Mouse (Mus musculus) MEL (cell line): ENCODE results near the gene Churc1. TPM values are rescaled to one million over a fixed set of nuclear protein-coding genes. Genes with fewer than 3 reads are reported as not detected.

ENCODE experiments used
- DNase-seq: peaks from one replicate; pipeline ENCODE4 v3.0.0; 2011; ENCODE audit warnings: low read depth, low spot score
- H3K27ac ChIP-seq: 2 replicates; pipeline ENCODE4 v1.5.1; 2012; ENCODE audit warnings: low read depth, mild to moderate bottlenecking, control low read depth, low read length, moderate library complexity; ENCODE audit not compliant: control insufficient read depth
- H3K27me3 ChIP-seq, 2 experiments: fragments of 150-350 bp in 1 of 2; sonication (generic) in 1 of 2; 2 replicates each; pipeline ENCODE4 v1.6.1; 2012; ENCODE audit warnings: low read length in 2 of 2, mild to moderate bottlenecking in 2 of 2, improper control_type of control experiment in 1 of 2, moderate library complexity in 1 of 2; ENCODE audit not compliant: insufficient read depth in 2 of 2, control insufficient read depth in 1 of 2
- H3K36me3 ChIP-seq, 2 experiments: 2 replicates each; pipeline ENCODE4 v1.6.1; 2012 to 2014; ENCODE audit warnings: low read length in 2 of 2, improper control_type of control experiment in 1 of 2, inconsistent platforms in 1 of 2, mild to moderate bottlenecking in 1 of 2; ENCODE audit not compliant: insufficient read depth in 2 of 2, control insufficient read depth in 1 of 2
- H3K4me1 ChIP-seq, 2 experiments: fragments of 150-350 bp in 1 of 2; sonication (generic) in 1 of 2; 2 replicates each; pipeline ENCODE4 v1.6.1; 2012; ENCODE audit warnings: low read length in 2 of 2, improper control_type of control experiment in 1 of 2, mild to moderate bottlenecking in 1 of 2; ENCODE audit not compliant: insufficient read depth in 2 of 2, control insufficient read depth in 1 of 2
- H3K4me3 ChIP-seq, 2 experiments: fragments of 150-350 bp in 1 of 2; sonication (generic) in 1 of 2; 2 replicates each; pipeline ENCODE4 v1.5.1; 2012; ENCODE audit warnings: low read depth in 2 of 2, low read length in 2 of 2, mild to moderate bottlenecking in 2 of 2, moderate library complexity in 2 of 2, control low read depth in 1 of 2, improper control_type of control experiment in 1 of 2; ENCODE audit not compliant: control insufficient read depth in 1 of 2, insufficient read depth in 1 of 2
- H3K79me2 ChIP-seq: 2 replicates; pipeline ENCODE4 v1.6.1; 2012; ENCODE audit warnings: mild to moderate bottlenecking, low read length, moderate library complexity; ENCODE audit not compliant: control insufficient read depth, poor library complexity, insufficient read depth
- H3K9ac ChIP-seq: 2 replicates; pipeline ENCODE4 v1.6.1; 2012; ENCODE audit warnings: low read depth, mild to moderate bottlenecking, control low read depth, low read length, moderate library complexity; ENCODE audit not compliant: control insufficient read depth, poor library complexity, severe bottlenecking
- H3K9me3 ChIP-seq: fragments of 150-350 bp; sonication (generic); replicated peaks from 2 replicates; pipeline ENCODE4 v1.6.1; 2012; ENCODE audit warnings: mild to moderate bottlenecking, low read length, improper control_type of control experiment, moderate library complexity; ENCODE audit not compliant: insufficient read depth
- BHLHE40 ChIP-seq: IDR thresholded peaks from 2 replicates; pipeline ENCODE4 v1.6.1; 2012; ENCODE audit warnings: low read depth, mild to moderate bottlenecking, inconsistent platforms, low read length, improper control_type of control experiment, borderline replicate concordance
- CHD2 ChIP-seq: IDR thresholded peaks from 2 replicates; pipeline ENCODE4 v1.6.1; 2011; ENCODE audit warnings: low read length, improper control_type of control experiment
- E2F4 ChIP-seq: IDR thresholded peaks from 2 replicates; pipeline ENCODE4 v1.6.1; 2011; ENCODE audit warnings: low read depth, low read length, improper control_type of control experiment, borderline replicate concordance
- EP300 ChIP-seq, 2 experiments: IDR thresholded peaks; 2 replicates each; pipeline ENCODE4 v1.6.1; 2011; ENCODE audit warnings: improper control_type of control experiment in 2 of 2, low read length in 2 of 2, low read depth in 1 of 2, mild to moderate bottlenecking in 1 of 2
- GATA1 ChIP-seq: IDR thresholded peaks from 2 replicates; pipeline ENCODE4 v1.6.1; 2011; ENCODE audit warnings: low read depth, low read length, improper control_type of control experiment
- HCFC1 ChIP-seq: IDR thresholded peaks from 2 replicates; pipeline ENCODE4 v1.6.1; 2012; ENCODE audit warnings: low read depth, mild to moderate bottlenecking, inconsistent platforms, low read length, improper control_type of control experiment, moderate library complexity
- KAT2A ChIP-seq: conservative IDR thresholded peaks from 2 replicates; pipeline ENCODE4 v1.6.1; 2012; ENCODE audit warnings: low read depth, low read length, improper control_type of control experiment, inconsistent platforms
- MAFK ChIP-seq: IDR thresholded peaks from 2 replicates; pipeline ENCODE4 v1.6.1; 2011; ENCODE audit warnings: low read depth, mild to moderate bottlenecking, low read length, improper control_type of control experiment, borderline replicate concordance
- MEF2A ChIP-seq: IDR thresholded peaks from 2 replicates; pipeline ENCODE4 v1.6.1; 2014; ENCODE audit warnings: low read depth, mild to moderate bottlenecking, inconsistent platforms, low read length, improper control_type of control experiment; ENCODE audit not compliant: poor library complexity, insufficient replicate concordance, severe bottlenecking; ENCODE audit errors: extremely low read depth
- MXI1 ChIP-seq: IDR thresholded peaks from 2 replicates; pipeline ENCODE4 v1.6.1; 2011; ENCODE audit warnings: mild to moderate bottlenecking, low read depth, low read length, improper control_type of control experiment
- MYB ChIP-seq: IDR thresholded peaks from 2 replicates; pipeline ENCODE4 v1.6.1; 2011; ENCODE audit warnings: mild to moderate bottlenecking, low read depth, low read length, improper control_type of control experiment
- POLR2AphosphoS2 ChIP-seq: IDR thresholded peaks from 2 replicates; pipeline ENCODE4 v1.6.1; 2011; ENCODE audit warnings: low read length, improper control_type of control experiment
- RAD21 ChIP-seq: IDR thresholded peaks from 2 replicates; pipeline ENCODE4 v1.6.1; 2011; ENCODE audit warnings: mild to moderate bottlenecking, low read depth, low read length, improper control_type of control experiment
- RCOR1 ChIP-seq: IDR thresholded peaks from 2 replicates; pipeline ENCODE4 v1.6.1; 2012; ENCODE audit warnings: low read depth, mild to moderate bottlenecking, inconsistent platforms, low read length, improper control_type of control experiment
- SIN3A ChIP-seq: IDR thresholded peaks from 2 replicates; pipeline ENCODE4 v1.6.1; 2012; ENCODE audit warnings: low read length, improper control_type of control experiment, inconsistent platforms
- TAL1 ChIP-seq: IDR thresholded peaks from 2 replicates; pipeline ENCODE4 v1.6.1; 2012; ENCODE audit warnings: mild to moderate bottlenecking, inconsistent platforms, low read length, moderate library complexity, mixed read lengths
- TBP ChIP-seq: IDR thresholded peaks from 2 replicates; pipeline ENCODE4 v1.8.0; 2011; ENCODE audit warnings: low read depth, low read length, improper control_type of control experiment
- USF2 ChIP-seq, 2 experiments: IDR thresholded peaks; 2 replicates each; pipeline ENCODE4 v1.6.1; 2011 to 2012; ENCODE audit warnings: improper control_type of control experiment in 2 of 2, low read length in 2 of 2, borderline replicate concordance in 1 of 2, inconsistent platforms in 1 of 2, low read depth in 1 of 2, mild to moderate bottlenecking in 1 of 2; ENCODE audit not compliant: insufficient read depth in 1 of 2
- ZC3H11A ChIP-seq: IDR thresholded peaks from 2 replicates; pipeline ENCODE4 v1.6.1; 2012; ENCODE audit warnings: low read depth, mild to moderate bottlenecking, inconsistent platforms, low read length, improper control_type of control experiment
- ZKSCAN1 ChIP-seq: IDR thresholded peaks from 2 replicates; pipeline ENCODE4 v1.6.1; 2012; ENCODE audit warnings: low read depth, mild to moderate bottlenecking, inconsistent platforms, low read length, improper control_type of control experiment, moderate library complexity
- ZMIZ1 ChIP-seq: IDR thresholded peaks from 2 replicates; pipeline ENCODE4 v1.6.1; 2012; ENCODE audit warnings: low read depth, mild to moderate bottlenecking, inconsistent platforms, low read length, improper control_type of control experiment, moderate library complexity
- ZNF384 ChIP-seq: IDR thresholded peaks from 2 replicates; pipeline ENCODE4 v1.6.1; 2012; ENCODE audit warnings: low read depth, mild to moderate bottlenecking, inconsistent platforms, low read length, improper control_type of control experiment
- polyA plus RNA-seq, 2 experiments: library from polyadenylated mRNA; stranded (reverse) in 1 of 2; unstranded in 1 of 2; fragments of >175 nt in 1 of 2; fragments of >200 nt in 1 of 2; gene quantifications; 2 replicates each; pipeline versions ENCODE4 v1.2.1 to v1.2.4; 2012; ENCODE audit warnings: low replicate concordance in 2 of 2, low read depth in 1 of 2; ENCODE audit not compliant: insufficient read length in 2 of 2, insufficient read depth in 1 of 2, missing spikeins in 1 of 2
- total RNA-seq: library from RNA; depleted of rRNA; stranded (reverse); fragments of 300-350 nt; gene quantifications from 2 replicates; pipeline ENCODE4 v1.2.3, GENCODE M21; 2012

Gene Churc1
- total and polyA plus RNA-seq, 3 experiments, result 74.9 to 186 TPM; not detected in 1

DNA sequence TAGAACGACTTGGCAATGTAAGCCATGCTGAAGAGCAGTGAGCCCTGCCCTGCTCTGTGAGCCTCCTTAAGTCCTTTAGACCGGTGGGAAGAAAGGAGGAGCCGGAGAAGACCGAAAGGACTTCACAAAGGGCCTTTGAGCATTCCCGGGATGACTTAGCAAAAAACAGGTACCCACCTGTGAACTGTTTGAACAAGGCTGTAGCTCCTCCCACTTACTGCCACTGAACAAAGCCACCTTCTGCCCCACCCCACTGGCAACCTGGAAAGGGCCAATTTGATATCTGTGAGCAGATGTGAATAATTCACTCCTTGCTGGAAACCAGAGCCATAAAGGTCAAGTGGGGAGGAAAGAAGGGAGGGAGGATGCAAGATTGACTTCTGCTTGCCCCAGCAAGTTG, 30.0 kb downstream of the Churc1 start, which contains the start of gene Gpx2:
Gene Gpx2 (minus strand): TSS at position 205 of the 400 bp plus-strand sequence.
- no peaks in the 10 kb centered on the region for H3K79me2 ChIP-seq
- DNase-seq, result no peak
- no peaks in the 10 kb centered on the region; a peak in 1 of 4 replicates for H3K36me3 ChIP-seq
- no peak within 1 kb of the TSS for H3K27ac ChIP-seq
- peaks cover 2 to 8% of the 10 kb centered on the region in 2 experiments for H3K4me1 ChIP-seq
- no peak within 1 kb of the TSS for H3K4me3 ChIP-seq
- no peaks in the 10 kb centered on the region for H3K9me3 ChIP-seq
- H3K9ac ChIP-seq, result no peak within 1 kb of the TSS
- TF ChIP-seq TAL1, result no peak
- no peak for TF ChIP-seq MXI1
- TF ChIP-seq ZMIZ1, result no peak
- no peak for TF ChIP-seq BHLHE40
- TF ChIP-seq USF2 (IDR thresholded peaks at IDR 0.05; ENCODE audit: borderline replicate concordance in 1 of 2, insufficient read depth in 1 of 2, low read depth in 1 of 2, low read length in 2 of 2), result no peak
- no peak for TF ChIP-seq MAFK
- no peak for TF ChIP-seq MEF2A
- no peak for TF ChIP-seq RAD21
- no peak for TF ChIP-seq ZKSCAN1
- no peak for TF ChIP-seq E2F4
- no peak for TF ChIP-seq SIN3A
- TF ChIP-seq ZNF384, result no peak
- no peak for TF ChIP-seq TBP
- TF ChIP-seq HCFC1, result no peak
- no peak for TF ChIP-seq MYB
- TF ChIP-seq POLR2AphosphoS2, result no peak
- no peak for TF ChIP-seq KAT2A
- no peak for TF ChIP-seq CHD2
- 0 out of 4 replicates have a peak, but pooled peaks cover 0 to 2% of the 10 kb centered on the region in 2 experiments for H3K27me3 ChIP-seq

GRCm38 (mm10) chr12:76796938-76797539, 31.7 kb downstream of the Churc1 start:
- 0 out of 4 replicates have a peak, but pooled peaks cover 0 to 2% of the 10 kb centered on the region in 2 experiments for H3K27me3 ChIP-seq
- peak; percentile 69 for TF ChIP-seq GATA1
- no peak for TF ChIP-seq ZC3H11A
- TF ChIP-seq MYB, result no peak
- peak in 1 of 2 experiments; percentile 36; a peak in 1 of 4 replicates for TF ChIP-seq EP300 (IDR thresholded peaks at IDR 0.05; ENCODE audit: low read depth in 1 of 2, low read length in 2 of 2)
- peak; percentile 71 for TF ChIP-seq RCOR1

More at GRCm38 (mm10) chr12:76796938-76797539, 31.7 kb downstream of the Churc1 start:
- Histone ChIP-seq H3K4me3 (no peak overlapping the region), H3K4me1 (peaks cover 0 to 2% of the 10 kb centered on the region in 2 experiments; a peak in 1 of 4 replicates), H3K9me3 (no peaks in the 10 kb centered on the region), H3K9ac (no peak overlapping the region), H3K79me2 (no peaks in the 10 kb centered on the region), H3K36me3 (no peaks in the 10 kb centered on the region), H3K27ac (no peak overlapping the region)
- DNase-seq, result no peak
